Mouse (Mus musculus) liver, embryonic 16.5 days (tissue): ENCODE data around the gene Itpr1. TPM values are rescaled to one million over a fixed set of nuclear protein-coding genes. Genes with fewer than 3 reads are reported as not detected.
A peak's percentile ranks its signal among the peaks of the same experiment; 100 is the strongest.

ENCODE experiments used
- ATAC-seq: fragments of 200-750 bp; cut with Nextera tagmentation; 2 replicates; pipeline ENCODE4 v1.8.0; 2017; ENCODE audit warnings: low read depth, mild to moderate bottlenecking, moderate number of reproducible peaks, moderate library complexity
- H3K27ac ChIP-seq: fragments of 300-500 bp; sonication (generic); 2 replicates; pipeline ENCODE4 v1.5.1; 2014; ENCODE audit warnings: mild to moderate bottlenecking, low read length
- H3K27me3 ChIP-seq: fragments of 300-500 bp; sonication (generic); 2 replicates; pipeline ENCODE4 v1.6.1; 2014; ENCODE audit warnings: low read depth, low read length, mixed read lengths; ENCODE audit not compliant: control insufficient read depth, insufficient read depth
- H3K36me3 ChIP-seq: fragments of 300-500 bp; sonication (generic); 2 replicates; pipeline ENCODE4 v1.6.1; 2014; ENCODE audit warnings: mild to moderate bottlenecking; ENCODE audit not compliant: control insufficient read depth, insufficient read depth
- H3K4me1 ChIP-seq: fragments of 300-500 bp; sonication (generic); 2 replicates; pipeline ENCODE4 v1.6.1; 2014; ENCODE audit warnings: low read depth, low read length, mixed read lengths; ENCODE audit not compliant: control insufficient read depth
- H3K4me2 ChIP-seq: fragments of 300-500 bp; sonication (generic); 2 replicates; pipeline ENCODE4 v1.6.1; 2014; ENCODE audit warnings: low read depth, low read length, mixed read lengths
- H3K4me3 ChIP-seq: fragments of 300-500 bp; sonication (generic); 2 replicates; pipeline ENCODE4 v1.5.1; 2014; ENCODE audit warnings: low read depth, mild to moderate bottlenecking, low read length
- H3K9ac ChIP-seq: fragments of 300-500 bp; sonication (generic); 2 replicates; pipeline ENCODE4 v1.6.1; 2014; ENCODE audit warnings: low read depth, low read length
- H3K9me3 ChIP-seq: fragments of 300-500 bp; sonication (generic); replicated peaks from 2 replicates; pipeline ENCODE4 v1.6.1; 2016; ENCODE audit warnings: low read length; ENCODE audit not compliant: control insufficient read depth
- WGBS: fragments of 180-500 bp; shearing (Covaris S2); extraction: QIAGEN DNeasy Blood & Tissue Kit; methylation state at CpG from one replicate; pipeline ENCODE4 v1.1.7; 2014; ENCODE audit not compliant: insufficient replicate concordance; 5-methylcytosine and 5-hydroxymethylcytosine counted together
- polyA plus RNA-seq: library from polyadenylated mRNA; unstranded; fragments of >200 nt; fragmentation: Nextera tagmentation; extraction: Ambion mirVana; gene quantifications from 2 replicates; pipeline ENCODE4 v1.2.1, GENCODE M21; 2015

Itpr1 gene
- polyA plus RNA-seq, 1 experiment from 2014 or later = 2.9 TPM

DNA sequence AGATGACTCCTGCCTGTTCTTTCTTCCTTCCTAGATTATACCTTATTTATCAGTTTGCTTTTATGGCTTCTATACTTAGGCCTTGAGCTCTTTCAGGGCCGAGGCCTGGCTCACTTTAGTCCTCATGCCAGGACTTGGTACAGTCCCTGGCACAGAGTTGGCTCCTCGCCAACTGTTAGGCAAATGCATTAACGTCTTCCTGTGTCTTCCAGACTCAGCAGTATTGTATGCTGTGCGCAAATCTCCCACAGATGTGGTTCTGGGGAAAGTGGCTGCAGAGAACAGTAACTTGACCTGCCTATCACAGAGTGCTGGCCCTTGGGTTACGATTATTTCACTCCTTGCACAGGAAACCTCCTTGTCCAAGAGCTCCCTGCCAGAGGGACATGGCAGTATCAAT, 27.9 kb downstream of the Itpr1 start:
- Histone ChIP-seq H3K4me1 (no peaks in the 10 kb centered on the region; the same call in 1 of the 2 replicates), H3K27ac (no peak overlapping the region), H3K4me2 (no peak overlapping the region), H3K9ac (no peak overlapping the region), H3K27me3 (no peaks in the 10 kb centered on the region), H3K36me3 (no peaks in the 10 kb centered on the region), H3K9me3 (no peaks in the 10 kb centered on the region), H3K4me3 (no peak overlapping the region)
- ATAC-seq = no peak
- WGBS = 66% methylated on average over 5 of the region's 5 CpGs

DNA sequence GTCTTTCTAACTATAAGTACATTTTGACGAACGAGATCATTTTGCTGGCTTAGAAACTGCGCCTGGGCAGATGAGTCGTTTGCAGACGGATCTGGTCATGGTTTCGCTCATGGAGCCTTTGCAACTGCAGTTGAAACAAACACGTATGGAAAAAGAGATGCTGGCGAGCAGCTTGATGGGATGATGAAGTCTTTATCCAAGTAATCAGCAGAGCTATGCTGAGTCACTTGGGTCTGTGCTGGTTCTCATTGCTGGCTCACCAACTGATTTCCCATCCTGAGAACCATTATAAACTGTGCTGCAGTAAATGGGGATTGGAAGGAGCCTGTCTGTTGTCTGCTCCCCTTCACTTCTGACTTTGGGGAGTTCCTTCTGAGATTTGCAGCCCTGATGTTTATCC, 31.7 kb downstream of the Itpr1 start:
- H3K9me3 ChIP-seq = no peaks in the 10 kb centered on the region
- H3K4me1 ChIP-seq = peaks cover 3% of the 10 kb centered on the region; the same call in 1 of the 2 replicates
- H3K4me3 ChIP-seq = no peak overlapping the region
- ATAC-seq = no peak
- H3K36me3 ChIP-seq = no peaks in the 10 kb centered on the region
- H3K27ac ChIP-seq = no peak overlapping the region
- H3K27me3 ChIP-seq = no peaks in the 10 kb centered on the region
- WGBS = 63% methylated on average over 8 of the region's 8 CpGs
- H3K9ac ChIP-seq = no peak overlapping the region
- no peak overlapping the region for H3K4me2 ChIP-seq

DNA sequence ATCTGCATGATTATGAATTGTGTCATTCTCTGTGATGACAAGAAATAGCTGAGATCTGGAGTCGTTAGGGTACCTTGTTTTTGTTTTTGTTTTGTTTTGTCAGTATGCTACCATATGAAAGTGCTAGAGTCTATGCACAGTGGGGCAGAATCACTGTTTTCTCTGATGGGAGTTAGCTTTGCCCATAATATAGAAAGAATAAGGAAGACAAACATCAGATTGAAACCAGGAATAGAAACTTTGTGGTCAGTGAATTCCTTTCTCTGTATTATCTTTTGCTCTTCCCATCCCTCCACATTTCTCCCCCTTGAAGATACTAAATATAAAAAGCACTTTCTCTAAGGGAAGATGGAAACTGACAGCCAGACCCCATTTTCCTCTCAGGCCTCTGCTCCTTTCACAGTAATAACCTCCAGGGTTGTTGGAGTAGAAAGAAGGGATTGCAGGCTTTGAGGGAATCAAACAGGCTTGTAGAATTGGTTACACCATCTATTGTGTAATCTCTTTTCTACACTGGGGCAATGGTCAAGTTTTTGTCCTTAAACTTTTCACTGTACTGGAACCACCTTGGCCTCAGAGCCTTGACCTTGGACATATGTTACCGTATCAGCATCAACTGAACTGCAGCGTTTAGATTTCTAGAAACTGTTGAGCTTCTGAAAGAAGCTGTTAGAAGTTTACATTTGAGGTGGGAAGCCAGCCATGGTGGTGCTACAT, 33.6 kb downstream of the Itpr1 start:
- Histone ChIP-seq H3K9ac (no peak overlapping the region), H3K4me2 (no peak overlapping the region), H3K27ac (no peak overlapping the region), H3K9me3 (no peaks in the 10 kb centered on the region), H3K27me3 (no peaks in the 10 kb centered on the region), H3K4me1 (peaks cover 3% of the 10 kb centered on the region; the same call in 1 of the 2 replicates), H3K4me3 (no peak overlapping the region), H3K36me3 (no peaks in the 10 kb centered on the region)
- ATAC-seq = no peak
- 57% methylated on average over 3 of the region's 3 CpGs for WGBS

DNA sequence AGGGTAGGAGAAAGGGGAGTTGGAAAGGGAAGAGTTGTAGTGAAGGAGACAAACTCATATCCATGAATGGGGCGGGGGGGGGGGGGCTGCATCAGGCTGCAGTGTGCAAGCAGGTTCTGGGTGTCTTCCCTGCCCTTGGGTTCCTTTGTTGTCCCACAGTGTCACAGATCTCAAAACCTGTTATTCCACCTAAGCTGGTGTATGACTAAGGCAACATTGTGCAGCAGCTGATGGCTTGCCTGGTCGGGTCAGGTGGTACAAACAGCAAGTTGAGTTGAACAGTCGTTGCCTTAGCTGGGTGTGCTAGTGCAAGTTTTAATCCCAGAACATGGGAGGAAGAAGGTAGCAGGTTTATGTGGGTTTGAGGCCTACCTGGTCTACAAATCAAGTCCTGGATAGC, 34.3 kb downstream of the Itpr1 start:
- no peak overlapping the region for H3K27ac ChIP-seq
- ATAC-seq = no peak
- WGBS = 56% methylated on average over 2 of the region's 3 CpGs

DNA sequence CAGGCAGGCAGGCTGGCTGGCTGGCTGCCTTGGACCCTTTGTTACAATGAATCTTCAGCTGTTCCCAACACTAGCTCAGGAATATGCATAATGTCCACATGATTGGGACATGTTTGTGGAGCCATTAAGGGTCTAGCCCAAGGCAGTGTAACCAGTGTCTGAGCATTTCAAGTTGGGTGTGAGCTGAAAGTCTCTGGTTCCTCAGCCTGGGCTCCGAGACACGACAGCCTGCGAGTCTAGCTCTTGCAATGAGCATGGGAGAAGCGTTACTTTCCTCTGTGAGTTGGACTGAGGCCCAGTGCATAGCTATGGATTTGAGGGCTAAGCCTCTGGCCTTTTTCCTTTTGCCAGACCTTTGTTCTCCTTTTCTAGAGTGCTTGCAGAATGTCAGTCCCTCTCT, 35.6 kb downstream of the Itpr1 start:
- 60% methylated on average over 4 of the region's 4 CpGs for WGBS
- no peak for ATAC-seq
- H3K9me3 ChIP-seq = no peaks in the 10 kb centered on the region

More for the DNA sequence above, 34.3 kb downstream of the Itpr1 start:
- Histone ChIP-seq H3K27me3 (no peaks in the 10 kb centered on the region), H3K9ac (no peak overlapping the region), H3K4me3 (no peak overlapping the region), H3K4me1 (peaks cover 3% of the 10 kb centered on the region; the same call in 1 of the 2 replicates), H3K9me3 (no peaks in the 10 kb centered on the region), H3K36me3 (no peaks in the 10 kb centered on the region), H3K4me2 (no peak overlapping the region)

DNA sequence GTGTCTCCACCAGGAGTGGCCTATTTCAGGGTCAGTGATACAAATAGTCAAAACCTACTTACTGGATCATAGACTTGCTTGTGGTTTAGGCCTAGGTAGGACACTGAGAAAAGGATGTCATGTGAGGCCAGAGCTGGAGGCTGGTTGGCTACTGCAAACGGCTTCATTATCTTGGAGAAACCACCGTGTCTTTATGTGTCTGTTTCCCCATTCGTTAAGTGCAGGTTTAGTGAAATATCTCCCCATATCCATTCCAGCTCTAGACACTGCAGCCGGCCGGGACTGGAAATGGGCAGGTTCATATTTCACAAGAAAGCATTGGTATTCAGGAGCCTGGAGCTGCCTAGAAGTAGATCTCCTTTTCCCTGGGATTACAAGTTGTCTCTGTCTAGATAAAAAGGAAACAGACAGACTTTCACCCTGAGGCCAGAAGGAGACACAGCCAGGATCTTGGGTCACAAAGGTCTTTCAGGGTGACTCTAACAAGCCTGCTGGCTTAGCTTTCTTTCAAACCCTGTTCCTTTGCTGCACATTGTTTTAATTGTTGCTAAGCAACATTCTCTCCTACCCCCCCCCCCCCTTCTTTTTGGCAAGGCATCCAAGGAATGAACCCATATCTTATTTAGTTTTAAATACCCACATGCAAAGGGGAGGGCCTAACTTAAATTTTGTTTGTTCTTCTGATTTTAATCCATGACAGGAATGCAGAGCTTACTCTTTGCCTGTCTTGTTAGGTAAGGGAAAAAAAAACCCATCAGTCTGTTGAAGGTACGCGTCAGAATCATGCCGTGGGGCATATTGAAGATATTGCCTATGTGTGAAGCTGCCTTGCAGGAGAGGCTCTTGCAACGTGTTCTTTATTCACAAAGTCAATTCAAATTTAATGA, 36.4 kb downstream of the Itpr1 start:
- 40% methylated on average over 9 of the region's 9 CpGs for WGBS
- H3K9ac ChIP-seq = no peak overlapping the region

More for the DNA sequence above, 35.6 kb downstream of the Itpr1 start:
- Histone ChIP-seq H3K4me3 (no peak overlapping the region), H3K27me3 (no peaks in the 10 kb centered on the region), H3K27ac (no peak overlapping the region), H3K9ac (no peak overlapping the region), H3K4me1 (peaks cover 3% of the 10 kb centered on the region; the same call in 1 of the 2 replicates), H3K36me3 (no peaks in the 10 kb centered on the region), H3K4me2 (no peak overlapping the region)

DNA sequence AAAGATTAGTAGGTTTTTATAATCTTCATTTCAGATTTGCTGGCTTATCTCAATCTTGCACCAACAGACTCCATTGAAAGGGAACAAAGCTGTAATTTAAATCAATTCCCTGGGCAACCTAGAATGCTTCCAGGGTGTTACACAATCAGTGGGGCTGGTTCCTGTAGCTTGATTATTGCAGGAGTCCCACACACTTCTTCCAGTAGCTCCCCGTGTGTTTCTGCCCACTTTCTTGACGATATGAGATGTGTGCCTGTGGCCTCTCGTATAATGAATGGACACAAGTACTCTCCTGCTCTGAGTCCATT, 37.0 kb downstream of the Itpr1 start:
- no peak for ATAC-seq
- Histone ChIP-seq H3K4me2 (no peak overlapping the region), H3K27ac (no peak overlapping the region), H3K9ac (no peak overlapping the region), H3K36me3 (no peaks in the 10 kb centered on the region), H3K9me3 (no peaks in the 10 kb centered on the region), H3K4me3 (no peak overlapping the region), H3K27me3 (no peaks in the 10 kb centered on the region), H3K4me1 (peaks cover 3% of the 10 kb centered on the region; the same call in 1 of the 2 replicates)
- 76% methylated on average over 3 of the region's 3 CpGs for WGBS

More for the DNA sequence above, 36.4 kb downstream of the Itpr1 start:
- H3K27ac ChIP-seq = no peak overlapping the region
- peaks cover 3% of the 10 kb centered on the region; the same call in 1 of the 2 replicates for H3K4me1 ChIP-seq
- H3K4me3 ChIP-seq = no peak overlapping the region
- H3K4me2 ChIP-seq = no peak overlapping the region
- no peaks in the 10 kb centered on the region for H3K36me3 ChIP-seq
- ATAC-seq = peak; percentile 37; the same call in 1 of the 2 replicates
- no peaks in the 10 kb centered on the region for H3K9me3 ChIP-seq
- H3K27me3 ChIP-seq = no peaks in the 10 kb centered on the region

DNA sequence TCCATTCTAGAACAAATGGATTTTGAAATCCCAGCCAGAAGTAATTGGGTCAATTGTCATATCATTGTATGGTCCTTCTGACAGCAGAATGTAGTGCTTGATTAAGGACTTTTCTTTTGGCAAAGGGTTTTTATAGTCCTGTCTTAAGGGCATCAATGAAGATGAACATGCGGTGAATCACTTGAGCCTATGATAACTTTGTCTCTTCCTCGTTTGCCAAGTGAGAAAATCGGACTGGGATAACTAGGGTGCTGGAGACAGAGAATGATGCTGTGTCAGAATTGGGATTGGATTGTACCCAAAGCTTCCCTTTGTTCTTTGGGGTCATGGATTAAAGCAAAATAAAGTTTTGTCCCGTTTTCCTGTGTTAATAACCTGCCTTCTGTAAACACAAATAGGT, 37.5 kb downstream of the Itpr1 start:
- ATAC-seq = no peak

More for the DNA sequence above, 37.5 kb downstream of the Itpr1 start:
- Histone ChIP-seq H3K4me2 (no peak overlapping the region), H3K9ac (no peak overlapping the region), H3K27me3 (no peaks in the 10 kb centered on the region), H3K4me1 (peaks cover 3% of the 10 kb centered on the region; the same call in 1 of the 2 replicates), H3K27ac (no peak overlapping the region), H3K36me3 (no peaks in the 10 kb centered on the region), H3K9me3 (no peaks in the 10 kb centered on the region), H3K4me3 (no peak overlapping the region)
- 64% methylated on average over 4 of the region's 4 CpGs for WGBS
